Mouse (Mus musculus) stomach, postnatal 0 days (tissue): Measurements from ENCODE around the gene Gadl1. TPM values are rescaled to one million over a fixed set of nuclear protein-coding genes. Genes with fewer than 3 reads are reported as not detected.

Source experiments
- ATAC-seq: fragments of 200-750 bp; cut with Nextera tagmentation; 2 replicates; pipeline ENCODE4 v1.8.0; 2017; ENCODE audit not compliant: low FRiP score, low TSS enrichment
- DNase-seq: peaks from one replicate; pipeline ENCODE4 v3.0.0-alpha.2; 2016; ENCODE audit warnings: low spot score
- H3K27ac ChIP-seq: fragments of 300-500 bp; sonication (generic); replicated peaks from 2 replicates; pipeline ENCODE4 v1.5.1; 2014; ENCODE audit warnings: mild to moderate bottlenecking, control low read depth
- H3K27me3 ChIP-seq: fragments of 300-500 bp; sonication (generic); 2 replicates; pipeline ENCODE4 v1.6.1; 2014; ENCODE audit warnings: low read length; ENCODE audit not compliant: control insufficient read depth, insufficient read depth
- H3K36me3 ChIP-seq: fragments of 300-500 bp; sonication (generic); 2 replicates; pipeline ENCODE4 v1.6.1; 2014; ENCODE audit warnings: low read length, mixed read lengths; ENCODE audit not compliant: control insufficient read depth, insufficient read depth
- H3K4me1 ChIP-seq: fragments of 300-500 bp; sonication (generic); replicated peaks from 2 replicates; pipeline ENCODE4 v1.6.1; 2014; ENCODE audit warnings: antibody characterized with exemption; ENCODE audit not compliant: control insufficient read depth, insufficient read depth
- H3K4me2 ChIP-seq: fragments of 300-500 bp; sonication (generic); replicated peaks from 2 replicates; pipeline ENCODE4 v1.6.1; 2014; ENCODE audit warnings: low read depth, mild to moderate bottlenecking, control low read depth, moderate library complexity
- H3K4me3 ChIP-seq: fragments of 300-500 bp; sonication (generic); 2 replicates; pipeline ENCODE4 v1.5.1; 2014; ENCODE audit warnings: low read depth, low read length, control low read depth
- H3K9ac ChIP-seq: fragments of 300-500 bp; sonication (generic); 2 replicates; pipeline ENCODE4 v1.6.1; 2014; ENCODE audit warnings: mild to moderate bottlenecking, low read length, control low read depth, mixed read lengths
- H3K9me3 ChIP-seq: fragments of 300-500 bp; sonication (generic); 2 replicates; pipeline ENCODE4 v1.6.1; 2016; ENCODE audit warnings: low read length; ENCODE audit not compliant: control insufficient read depth
- CTCF ChIP-seq: IDR thresholded peaks from 2 replicates; pipeline ENCODE4 v1.5.1; 2016; ENCODE audit warnings: antibody characterized with exemption, low read depth, mild to moderate bottlenecking, moderate library complexity
- EP300 ChIP-seq: optimal IDR thresholded peaks from 2 replicates; pipeline ENCODE3; 2016; ENCODE audit warnings: antibody characterized with exemption
- WGBS: fragments of 180-500 bp; shearing (Covaris S2); extraction: QIAGEN DNeasy Blood & Tissue Kit; methylation state at CpG from one replicate; pipeline ENCODE4 v1.1.7; 2014; 5-methylcytosine and 5-hydroxymethylcytosine counted together
- polyA plus RNA-seq: library from polyadenylated mRNA; unstranded; fragments of >200 nt; fragmentation: Nextera tagmentation; extraction: Ambion mirVana; gene quantifications from 2 replicates; pipeline ENCODE4 v1.2.1, GENCODE M21; 2015

The Gadl1 gene
- polyA plus RNA-seq, 1 experiment from 2014 or later, result 0.45 TPM

DNA sequence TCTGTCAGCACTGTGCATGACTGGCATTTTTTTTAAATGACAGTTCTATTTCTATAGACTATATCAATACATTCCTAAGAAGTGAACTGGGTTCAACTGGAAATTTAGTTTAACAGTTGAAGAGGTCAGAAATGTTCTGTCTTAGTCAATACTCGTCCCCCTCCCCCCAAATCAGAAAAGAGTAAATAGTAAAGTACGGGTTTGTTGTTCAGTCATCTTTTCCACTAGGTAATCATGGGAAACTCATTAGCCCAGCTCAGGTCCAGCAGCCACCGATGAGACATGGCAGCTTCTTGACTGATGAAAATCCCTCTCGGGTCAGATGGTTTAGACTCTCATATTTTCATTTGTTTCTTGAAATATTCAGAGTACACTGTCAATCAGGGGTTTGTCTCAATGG is 166.9 kb downstream of the Gadl1 start:
- DNase-seq, result no peak
- WGBS, result 58% methylated on average over 4 of the region's 4 CpGs
- TF ChIP-seq CTCF (no peak), EP300 (no peak)
- H3K27me3 ChIP-seq, result no peaks in the 10 kb centered on the region
- ATAC-seq, result no peak
- H3K9ac ChIP-seq, result no peak overlapping the region
- H3K4me2 ChIP-seq, result no peak overlapping the region
- no peaks in the 10 kb centered on the region for H3K36me3 ChIP-seq
- H3K4me3 ChIP-seq, result no peak overlapping the region
- H3K27ac ChIP-seq, result no peak overlapping the region
- no peaks in the 10 kb centered on the region for H3K4me1 ChIP-seq
- no peaks in the 10 kb centered on the region for H3K9me3 ChIP-seq

DNA sequence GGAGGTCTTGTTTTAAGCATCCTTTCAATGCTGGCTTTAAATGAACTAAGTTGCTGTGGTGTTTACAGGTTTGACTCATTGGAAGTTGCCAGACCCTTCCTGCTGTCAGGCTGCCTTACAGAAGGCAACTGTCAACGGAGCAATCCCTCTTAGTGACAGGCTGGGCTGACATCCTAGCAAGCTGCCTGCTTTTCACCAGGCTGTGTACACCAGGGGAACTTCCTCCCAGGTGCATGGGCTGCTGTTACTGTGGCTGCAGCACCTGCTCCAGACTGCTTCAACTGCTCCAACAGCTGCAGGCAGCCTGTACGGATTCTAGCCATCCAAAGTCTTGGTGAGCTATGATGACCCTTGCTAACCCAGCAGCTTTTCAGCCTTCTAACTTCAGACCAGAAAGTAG is 167.7 kb downstream of the Gadl1 start:
- TF ChIP-seq EP300, result no peak
- no peak for TF ChIP-seq CTCF
- no peaks in the 10 kb centered on the region for H3K4me1 ChIP-seq
- H3K4me3 ChIP-seq, result no peak overlapping the region
- H3K9me3 ChIP-seq, result no peaks in the 10 kb centered on the region
- no peak for DNase-seq
- 59% methylated on average over 2 of the region's 2 CpGs for WGBS
- no peak overlapping the region for H3K9ac ChIP-seq
- no peaks in the 10 kb centered on the region for H3K36me3 ChIP-seq
- no peak overlapping the region for H3K27ac ChIP-seq
- H3K27me3 ChIP-seq, result no peaks in the 10 kb centered on the region
- H3K4me2 ChIP-seq, result no peak overlapping the region
- ATAC-seq, result no peak

DNA sequence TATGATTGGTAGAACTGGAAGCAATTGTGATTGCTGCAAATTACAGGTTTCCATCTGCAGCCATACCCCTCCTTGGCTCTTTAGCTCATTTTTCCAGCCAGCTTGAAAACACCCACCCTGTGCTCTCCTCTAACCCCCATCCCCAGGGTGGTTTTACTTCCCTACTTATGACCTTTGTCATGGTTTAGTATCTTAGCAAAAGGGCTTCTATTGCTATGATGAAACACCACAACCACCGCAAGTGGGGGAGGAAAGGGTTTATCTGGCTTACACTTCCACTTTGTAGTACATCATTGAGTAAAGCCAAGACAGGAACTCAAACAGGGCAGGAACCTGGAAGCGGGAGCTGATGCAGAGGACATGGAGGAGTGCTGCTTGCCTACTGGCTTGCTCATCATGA is 168.2 kb downstream of the Gadl1 start:
- H3K36me3 ChIP-seq, result no peaks in the 10 kb centered on the region
- H3K27me3 ChIP-seq, result no peaks in the 10 kb centered on the region
- no peak for DNase-seq
- H3K4me3 ChIP-seq, result no peak overlapping the region
- H3K9ac ChIP-seq, result no peak overlapping the region
- WGBS, result 92% methylated on average over 2 of the region's 2 CpGs
- no peak for TF ChIP-seq CTCF
- TF ChIP-seq EP300, result no peak
- no peak overlapping the region for H3K4me2 ChIP-seq
- ATAC-seq, result no peak
- no peaks in the 10 kb centered on the region for H3K9me3 ChIP-seq
- no peaks in the 10 kb centered on the region for H3K4me1 ChIP-seq
- no peak overlapping the region for H3K27ac ChIP-seq

DNA sequence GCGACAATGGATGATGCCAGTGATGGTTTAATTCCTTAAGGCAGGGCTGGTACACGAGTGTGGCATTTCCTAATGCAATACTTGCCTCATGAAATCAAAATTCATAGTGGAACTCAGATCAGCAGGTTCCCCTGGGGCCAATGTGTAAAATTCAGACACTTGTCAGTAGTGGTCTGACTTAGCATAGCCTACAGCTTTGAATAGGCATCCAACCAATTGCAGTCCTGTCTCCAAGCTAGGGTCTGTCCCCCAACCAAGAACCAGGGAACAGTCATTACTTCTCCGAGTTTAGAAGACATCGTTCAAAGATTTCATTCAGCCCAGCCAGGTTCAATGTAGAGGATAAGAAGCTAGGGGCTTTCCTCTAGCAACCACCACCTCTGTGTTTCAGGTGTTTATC is 172.5 kb downstream of the Gadl1 start:
- no peak overlapping the region for H3K9ac ChIP-seq
- no peaks in the 10 kb centered on the region for H3K36me3 ChIP-seq
- DNase-seq, result no peak
- H3K27me3 ChIP-seq, result no peaks in the 10 kb centered on the region
- H3K4me3 ChIP-seq, result no peak overlapping the region
- ATAC-seq, result no peak
- no peak overlapping the region for H3K4me2 ChIP-seq
- WGBS, result 81% methylated on average over 4 of the region's 4 CpGs
- no peak for TF ChIP-seq CTCF
- TF ChIP-seq EP300, result no peak
- no peak overlapping the region for H3K27ac ChIP-seq
- no peaks in the 10 kb centered on the region for H3K4me1 ChIP-seq
- H3K9me3 ChIP-seq, result no peaks in the 10 kb centered on the region

DNA sequence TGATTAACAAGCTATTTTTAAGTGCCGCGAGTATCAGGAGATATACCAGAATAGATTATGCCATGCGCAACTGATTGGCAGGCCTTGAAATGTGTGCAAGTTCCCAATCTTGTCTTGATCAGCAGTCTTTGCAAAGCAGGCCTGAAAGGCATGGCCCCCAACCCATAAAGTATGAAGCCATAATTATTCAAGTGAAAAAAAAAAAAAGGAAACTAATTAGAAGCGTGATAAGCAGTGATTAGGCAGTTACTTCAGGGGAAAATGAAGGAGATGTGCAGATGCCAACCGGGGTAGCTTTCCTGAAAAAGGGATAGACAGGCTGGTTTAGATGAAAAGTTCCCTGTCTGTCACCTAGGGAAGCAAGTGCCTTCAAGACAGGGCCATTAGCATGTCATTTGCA is 174.0 kb downstream of the Gadl1 start:
- H3K9me3 ChIP-seq, result no peaks in the 10 kb centered on the region
- no peaks in the 10 kb centered on the region; the same call in 1 of the 2 replicates for H3K36me3 ChIP-seq
- no peaks in the 10 kb centered on the region for H3K4me1 ChIP-seq
- no peaks in the 10 kb centered on the region for H3K27me3 ChIP-seq
- H3K4me2 ChIP-seq, result no peak overlapping the region
- no peak overlapping the region for H3K4me3 ChIP-seq
- ATAC-seq (no peak), DNase-seq (no peak)
- H3K27ac ChIP-seq, result no peak overlapping the region
- H3K9ac ChIP-seq, result no peak overlapping the region
- TF ChIP-seq EP300 (no peak), CTCF (no peak)
- 89% methylated on average over 5 of the region's 5 CpGs for WGBS

DNA sequence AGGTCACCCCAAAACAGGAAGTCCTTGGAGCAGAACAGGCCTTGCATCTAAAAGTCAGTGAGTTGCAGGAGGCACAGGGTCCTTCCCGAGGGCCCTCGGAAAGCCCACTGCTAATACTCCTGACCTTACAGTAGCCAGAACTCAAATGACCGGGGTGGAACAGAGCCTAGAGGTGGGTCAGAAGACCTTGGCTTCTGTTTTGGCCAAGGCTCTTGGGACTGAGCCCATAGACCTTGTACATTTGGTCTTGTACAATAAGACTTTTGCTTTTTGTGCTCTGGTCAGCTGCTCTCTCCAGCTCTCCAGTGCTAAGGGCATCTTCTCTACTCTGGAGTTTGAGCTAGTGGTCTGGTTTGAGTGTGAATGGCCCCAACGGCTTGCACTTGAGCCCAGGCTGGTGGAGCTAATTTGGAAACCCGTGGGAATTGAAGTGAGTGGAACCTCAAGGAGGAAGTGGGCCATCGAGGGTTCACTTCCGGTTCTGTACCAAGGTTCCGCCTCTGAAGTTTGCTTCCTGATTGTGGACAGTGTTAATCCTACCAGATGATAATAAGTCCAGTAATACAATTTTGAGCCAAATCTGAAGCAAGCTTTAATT is 174.6 kb downstream of the Gadl1 start:
- Histone ChIP-seq H3K9ac (no peak overlapping the region), H3K27me3 (no peaks in the 10 kb centered on the region), H3K4me2 (no peak overlapping the region), H3K4me3 (no peak overlapping the region), H3K9me3 (no peaks in the 10 kb centered on the region), H3K27ac (no peak overlapping the region), H3K36me3 (peaks cover 2% of the 10 kb centered on the region; the same call in 1 of the 2 replicates), H3K4me1 (no peaks in the 10 kb centered on the region)
- DNase-seq, result no peak
- ATAC-seq, result no peak
- 77% methylated on average over 8 of the region's 8 CpGs for WGBS
- TF ChIP-seq EP300, result no peak
- TF ChIP-seq CTCF, result no peak
